Mouse (Mus musculus): ENCODE measurements around the gene Ctnna3.

Gene Ctnna3

GRCm38 (mm10) chr10:63954308-63954930, 524.5 kb downstream of the Ctnna3 start:
- no peak for DNase-seq

GRCm38 (mm10) chr10:63972300-63972699, 542.4 kb downstream of the Ctnna3 start:
- no peak for DNase-seq

GRCm38 (mm10) chr10:63978101-63978500, 548.2 kb downstream of the Ctnna3 start:
- DNase-seq = no peak

- DNase-seq = no peak
These were observed 548.6 kb downstream of the Ctnna3 start for GRCm38 (mm10) chr10:63978535-63978934.

DNA sequence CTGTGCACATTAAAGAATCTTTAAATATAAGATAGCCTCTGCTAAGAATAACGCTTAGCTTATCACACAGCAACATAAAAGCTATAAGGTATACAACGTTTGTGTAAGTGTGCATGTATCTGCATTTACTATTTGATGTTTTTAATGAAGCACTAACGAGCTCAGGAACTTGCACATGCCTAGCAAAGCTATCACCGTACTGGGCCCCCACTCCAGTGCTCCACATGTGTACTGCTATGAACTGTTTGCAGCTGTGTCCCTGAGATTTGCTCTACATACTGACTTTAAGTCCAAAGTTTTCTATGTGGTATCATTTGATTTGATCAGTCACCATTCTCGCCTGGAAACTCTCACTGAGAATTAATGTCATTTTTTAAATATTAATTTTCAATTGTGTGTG, 549.1 kb downstream of the Ctnna3 start:
- no peak for DNase-seq

DNA sequence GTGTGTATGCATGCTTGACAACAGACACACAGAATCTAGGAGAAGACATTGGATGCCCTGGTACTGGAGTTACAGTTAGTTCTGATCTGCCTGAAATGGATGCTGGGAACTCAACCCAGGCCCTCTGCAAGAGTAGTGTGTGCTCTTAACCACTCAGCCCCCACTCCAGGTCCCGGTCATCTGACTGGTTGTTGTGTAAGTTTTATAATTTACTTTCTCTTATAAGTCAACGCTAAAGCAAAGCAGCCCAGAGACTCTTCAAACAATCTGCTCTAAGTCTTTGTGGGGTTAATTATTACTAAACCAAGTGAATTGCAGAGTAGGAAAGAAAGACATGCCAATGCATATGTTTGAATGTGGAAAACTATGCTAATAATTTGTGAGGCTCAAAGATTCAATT, 549.5 kb downstream of the Ctnna3 start:
- no peak for DNase-seq

GRCm38 (mm10) chr10:63985576-63985975, 555.7 kb downstream of the Ctnna3 start:
- DNase-seq = no peak

DNA sequence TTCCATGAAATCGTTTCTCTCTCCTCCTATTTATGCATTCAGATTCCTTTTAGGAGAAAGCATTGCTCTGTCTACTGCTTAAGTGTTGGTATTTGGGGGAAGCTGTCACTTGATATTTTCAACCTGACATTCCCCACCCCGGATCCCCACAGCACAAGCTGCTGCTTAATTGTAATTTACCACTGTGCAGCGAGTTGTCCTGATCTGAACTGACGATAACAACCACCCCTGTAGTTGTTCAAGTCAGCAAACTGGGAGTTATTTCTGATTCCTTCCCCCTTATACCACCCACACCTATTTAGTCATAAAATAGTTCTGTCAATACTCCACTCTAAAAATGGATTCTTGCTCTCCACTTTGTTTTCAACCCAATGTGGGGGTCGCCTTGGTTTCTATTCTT, 564.4 kb downstream of the Ctnna3 start:
- no peak for DNase-seq

DNA sequence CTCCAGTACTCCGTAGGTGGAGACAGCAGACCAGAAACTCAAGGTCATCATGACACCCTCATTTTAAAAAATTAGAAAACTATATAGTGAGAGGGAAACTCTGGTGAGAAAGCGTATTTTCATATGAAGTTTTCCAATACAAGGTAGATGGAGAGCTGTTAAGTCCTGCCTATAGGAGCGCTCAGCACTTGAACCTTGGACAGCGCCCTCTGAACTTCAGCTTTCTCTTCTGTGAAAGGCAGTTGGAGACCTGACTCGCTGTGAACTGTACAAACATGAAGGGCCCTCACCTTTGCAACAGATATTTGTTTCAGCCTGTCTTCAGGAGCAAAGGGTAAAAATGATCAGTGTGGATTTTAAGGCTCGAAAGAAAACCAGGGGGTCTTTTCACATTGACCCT, 571.6 kb downstream of the Ctnna3 start:
- DNase-seq = no peak

DNA sequence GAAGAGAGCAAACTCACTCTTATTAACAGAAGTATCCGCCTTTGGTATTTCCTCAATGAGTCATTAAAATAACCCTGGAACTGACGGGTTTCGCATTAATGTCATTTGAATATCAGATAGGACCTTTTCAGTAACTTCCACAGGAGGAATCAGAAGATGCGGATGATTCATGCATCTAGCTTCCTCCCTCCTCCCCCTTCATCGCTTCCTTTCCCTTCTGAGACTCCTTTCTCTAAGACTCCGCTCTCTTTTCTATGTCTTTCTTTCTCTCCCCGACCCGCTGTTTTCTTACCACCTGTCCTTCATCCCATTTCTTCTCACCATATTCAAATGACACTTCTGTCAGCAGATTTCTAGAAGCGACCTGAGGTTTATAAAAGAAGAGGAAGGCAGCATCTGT, 572.1 kb downstream of the Ctnna3 start:
- DNase-seq = no peak

GRCm38 (mm10) chr10:64020347-64020746, 590.4 kb downstream of the Ctnna3 start:
- DNase-seq = no peak

- no peak for DNase-seq
These were observed 593.4 kb downstream of the Ctnna3 start for GRCm38 (mm10) chr10:64023340-64023739.

- DNase-seq = no peak
These were observed 601.0 kb downstream of the Ctnna3 start for GRCm38 (mm10) chr10:64030901-64031300.

- DNase-seq = no peak
These were observed 610.0 kb downstream of the Ctnna3 start for GRCm38 (mm10) chr10:64039760-64040535.

DNA sequence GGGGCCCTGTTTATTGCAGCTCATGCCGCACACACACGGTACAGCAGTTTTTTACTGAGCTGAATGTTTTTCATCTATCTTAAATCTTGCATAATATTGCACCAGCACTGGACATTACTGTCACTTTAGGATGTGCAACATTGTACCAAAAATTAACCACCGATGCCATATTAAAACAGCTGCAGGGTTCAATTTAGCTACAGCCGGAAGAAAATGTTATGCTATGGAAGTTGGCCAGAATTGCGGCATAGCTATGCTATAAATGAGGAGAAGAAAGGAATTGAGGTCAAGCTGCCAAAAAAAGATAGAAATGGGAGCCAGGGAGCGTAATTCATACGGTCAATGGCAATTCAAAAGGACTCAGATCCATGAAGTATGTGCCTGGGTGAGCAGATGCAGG, 611.3 kb downstream of the Ctnna3 start:
- no peak for DNase-seq

DNA sequence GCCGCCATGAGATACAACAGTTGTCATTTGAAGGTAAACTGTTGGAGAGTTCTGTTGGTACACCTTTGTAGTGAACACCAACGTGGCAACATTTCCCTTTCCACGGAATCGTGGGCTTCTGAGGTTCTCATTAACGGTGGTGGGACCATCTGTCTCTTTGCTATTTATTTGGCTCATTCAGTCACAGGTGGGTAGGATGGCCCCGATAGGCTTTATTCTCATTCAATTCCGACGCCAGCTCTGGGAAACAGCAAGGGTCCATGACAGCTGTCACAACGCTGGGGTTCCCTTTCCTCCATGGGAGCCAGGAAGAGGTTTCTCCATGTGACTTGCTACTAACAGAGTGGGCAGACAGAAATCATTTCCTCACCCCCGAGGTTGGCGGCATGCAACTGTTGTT, 612.0 kb downstream of the Ctnna3 start:
- no peak for DNase-seq

DNA sequence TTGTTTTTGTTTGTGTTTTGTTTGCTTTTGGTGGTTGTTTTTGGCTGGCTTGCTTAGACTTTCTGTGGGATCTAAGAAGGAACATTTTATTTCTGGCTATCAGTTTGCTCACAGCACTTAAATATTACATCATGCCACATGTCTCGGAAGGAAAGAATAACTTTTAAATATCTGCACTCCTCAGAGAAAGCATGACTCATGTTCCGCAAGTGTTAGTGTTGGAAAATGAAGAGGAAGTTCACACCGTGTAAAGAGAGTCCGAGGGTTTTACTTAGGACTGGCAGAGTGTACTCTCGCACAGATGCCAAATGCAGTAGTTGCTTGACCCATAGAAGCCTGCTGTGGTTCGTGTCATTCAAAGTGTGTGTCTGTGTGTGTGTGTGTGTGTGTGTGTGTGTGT, 619.3 kb downstream of the Ctnna3 start:
- DNase-seq = no peak

DNA sequence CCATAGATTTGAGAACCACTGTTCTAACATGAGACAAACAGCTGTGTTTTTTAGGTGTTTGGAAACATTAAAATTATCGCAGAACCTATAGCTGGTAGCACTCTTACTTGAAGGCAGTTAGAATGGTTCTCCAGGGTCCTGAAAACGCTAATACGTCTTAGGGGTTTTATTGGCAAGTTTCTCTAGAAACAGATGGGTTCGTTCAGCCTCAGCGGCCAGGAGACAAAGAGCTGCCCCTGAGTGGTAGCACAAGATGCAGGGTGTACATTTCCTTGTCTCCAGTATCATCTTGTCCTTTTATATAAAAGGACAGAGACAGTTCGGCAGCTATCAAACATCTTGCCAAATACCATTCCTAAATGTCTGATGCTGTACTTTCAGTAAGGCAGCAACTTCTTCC, 620.0 kb downstream of the Ctnna3 start:
- no peak for DNase-seq

- no peak for DNase-seq
These were observed 633.8 kb downstream of the Ctnna3 start for GRCm38 (mm10) chr10:64063704-64064103.

GRCm38 (mm10) chr10:64075944-64076343, 646.0 kb downstream of the Ctnna3 start:
- DNase-seq = no peak

DNA sequence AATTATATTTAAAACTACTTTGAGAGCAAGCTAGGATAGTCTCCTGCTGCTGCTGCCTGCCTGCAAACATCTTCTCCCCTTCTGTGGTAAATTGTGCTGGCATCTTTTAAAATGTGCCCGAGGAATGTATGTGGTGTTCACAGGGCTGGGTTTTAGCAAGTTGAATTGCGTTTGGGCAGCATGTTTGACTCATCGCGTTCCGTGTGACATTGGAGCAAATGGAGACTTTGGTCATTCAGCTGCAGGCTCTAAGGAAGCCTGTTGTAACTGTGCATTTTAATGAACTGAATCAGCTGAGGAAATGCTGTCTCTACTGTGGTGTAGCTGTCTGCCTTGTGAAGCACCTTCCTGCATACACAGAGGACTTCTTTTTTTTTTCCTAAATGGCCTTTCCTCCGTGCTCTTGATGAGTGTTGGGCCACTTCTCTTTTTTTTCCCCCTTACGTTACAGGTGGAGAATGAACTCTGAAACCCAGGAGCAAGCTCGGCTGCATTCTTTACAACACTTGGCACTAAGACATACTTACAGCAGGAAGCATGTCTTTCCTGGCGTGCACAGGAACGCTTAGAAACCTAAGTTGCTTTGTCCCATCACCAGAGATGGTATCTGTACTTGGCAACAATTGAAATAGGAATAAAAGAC, 646.6 kb downstream of the Ctnna3 start:
- no peak for DNase-seq

DNA sequence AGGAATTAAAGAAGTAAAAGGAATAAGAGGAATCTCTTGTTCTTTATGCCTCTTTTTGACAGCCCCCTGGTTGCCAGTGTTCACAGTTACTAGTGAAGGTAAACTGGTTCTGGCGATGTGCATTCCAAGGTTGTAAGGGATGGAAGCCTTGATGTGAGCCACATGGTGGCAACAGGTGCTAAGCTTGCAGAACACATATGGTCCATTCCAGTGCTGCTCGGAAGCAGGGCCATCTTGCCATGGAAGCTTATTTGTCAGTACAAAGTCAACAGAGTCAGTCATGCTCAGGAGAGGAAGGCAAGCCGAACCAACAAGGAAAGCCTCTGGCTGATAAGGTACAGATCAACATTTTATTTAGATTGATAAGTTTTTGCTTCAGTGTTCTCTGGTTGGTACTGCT, 652.4 kb downstream of the Ctnna3 start:
- DNase-seq = no peak

DNA sequence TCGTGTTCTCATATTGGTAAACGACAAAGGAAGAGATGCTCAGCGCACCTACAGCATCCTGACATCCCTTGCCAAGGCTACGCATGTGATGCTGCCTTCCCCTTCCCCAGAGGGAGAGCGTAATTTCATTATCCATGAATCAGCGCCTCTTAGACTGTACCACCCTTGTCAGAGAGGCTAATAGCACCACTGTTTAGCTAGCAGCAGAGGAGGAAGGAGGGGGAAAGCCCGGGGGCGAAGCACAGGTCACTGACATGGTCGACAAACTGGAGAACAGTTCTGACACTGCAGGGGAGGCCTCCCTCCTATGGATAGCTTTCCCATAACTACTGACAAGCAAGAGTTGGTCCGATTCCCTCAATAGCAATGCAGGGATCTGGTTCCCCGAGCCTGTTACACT, 653.9 kb downstream of the Ctnna3 start:
- DNase-seq = no peak

DNA sequence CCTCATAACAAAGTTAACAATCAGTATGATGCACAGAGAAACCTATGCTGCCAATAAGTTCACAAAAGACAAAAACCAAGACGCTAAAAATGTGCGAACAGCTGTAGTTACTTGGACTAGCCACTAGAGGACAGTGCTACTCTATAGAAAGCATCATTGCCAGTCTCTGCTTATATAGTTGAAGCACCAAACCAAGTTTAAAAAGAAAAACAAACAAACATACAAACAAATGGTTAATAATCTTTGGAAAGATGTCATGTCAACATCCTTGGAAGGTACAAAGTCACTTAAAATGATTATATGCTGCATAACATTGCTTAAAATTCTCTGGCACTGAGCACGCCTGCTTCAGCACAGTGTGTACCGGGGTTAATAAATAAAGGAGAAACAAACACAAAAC, 654.6 kb downstream of the Ctnna3 start:
- no peak for DNase-seq
